Mouse (Mus musculus) bone marrow macrophage, adult 2 months (primary cell): ENCODE data around the gene Anks3. TPM values are rescaled to one million over a fixed set of nuclear protein-coding genes. Genes with fewer than 3 reads are reported as not detected.

ENCODE experiments used
- H3K27ac ChIP-seq: 2 replicates; pipeline ENCODE4 v1.5.1; 2012; ENCODE audit warnings: low read depth, low read length; ENCODE audit not compliant: insufficient read depth
- H3K4me1 ChIP-seq: 2 replicates; pipeline ENCODE4 v1.6.1; 2012; ENCODE audit warnings: low read length; ENCODE audit not compliant: control insufficient read depth, insufficient read depth
- H3K4me3 ChIP-seq: 2 replicates; pipeline ENCODE4 v1.5.1; 2012; ENCODE audit warnings: mild to moderate bottlenecking, low read length, moderate library complexity; ENCODE audit not compliant: insufficient read depth
- CTCF ChIP-seq: IDR thresholded peaks from 2 replicates; pipeline ENCODE4 v1.5.1; 2012; ENCODE audit warnings: low read depth, mild to moderate bottlenecking, low read length, moderate library complexity
- POLR2A ChIP-seq: IDR thresholded peaks from 2 replicates; pipeline ENCODE4 v1.6.1; 2012; ENCODE audit warnings: mild to moderate bottlenecking, low read depth, low read length, borderline replicate concordance
- polyA plus RNA-seq: library from polyadenylated mRNA; stranded (reverse); fragments of >200 nt; gene quantifications from 2 replicates; pipeline ENCODE4 v1.2.4, GENCODE M21; 2012; ENCODE audit not compliant: missing spikeins, insufficient read depth, insufficient read length

Gene Anks3
- polyA plus RNA-seq, 1 experiment = 44.2 TPM

GRCm38 (mm10) chr16:4901167-4901566 lies 62.8 kb downstream of the Anks3 start:
- TF ChIP-seq POLR2A (no peak), CTCF (no peak)
- Histone ChIP-seq H3K4me3 (no peak overlapping the region), H3K4me1 (peaks cover 40% of the 10 kb centered on the region), H3K27ac (no peak overlapping the region)

- peaks cover 41% of the 10 kb centered on the region for H3K4me1 ChIP-seq
- TF ChIP-seq POLR2A (no peak), CTCF (no peak)
- H3K4me3 ChIP-seq = no peak overlapping the region
- no peak overlapping the region for H3K27ac ChIP-seq
Measured at GRCm38 (mm10) chr16:4899711-4900110, 64.3 kb downstream of the Anks3 start.

- no peak overlapping the region for H3K27ac ChIP-seq
- H3K4me1 ChIP-seq = peaks cover 47% of the 10 kb centered on the region
- no peak for TF ChIP-seq CTCF
- TF ChIP-seq POLR2A = no peak
- H3K4me3 ChIP-seq = no peak overlapping the region
Measured at GRCm38 (mm10) chr16:4898881-4899280, 65.1 kb downstream of the Anks3 start.

- Histone ChIP-seq H3K4me1 (peaks cover 50% of the 10 kb centered on the region), H3K4me3 (no peak overlapping the region), H3K27ac (peak overlapping the region; percentile 10; the same call in 1 of the 2 replicates)
- TF ChIP-seq POLR2A = no peak
- TF ChIP-seq CTCF = 0 out of 2 replicates have a peak, but pooled peaks have one; percentile 13
Measured at GRCm38 (mm10) chr16:4897146-4897730, 66.8 kb downstream of the Anks3 start.

- TF ChIP-seq POLR2A = no peak
- Histone ChIP-seq H3K27ac (peak overlapping the region; percentile 16), H3K4me3 (no peak overlapping the region), H3K4me1 (peaks cover 51% of the 10 kb centered on the region)
Measured at GRCm38 (mm10) chr16:4896249-4897027, 67.6 kb downstream of the Anks3 start.

GRCm38 (mm10) chr16:4894201-4894908 lies 69.7 kb downstream of the Anks3 start:
- TF ChIP-seq CTCF (no peak), POLR2A (no peak)
- Histone ChIP-seq H3K4me3 (no peak overlapping the region), H3K4me1 (peaks cover 51% of the 10 kb centered on the region), H3K27ac (peak overlapping the region; percentile 87)

GRCm38 (mm10) chr16:4892171-4892570 lies 71.8 kb downstream of the Anks3 start:
- Histone ChIP-seq H3K4me3 (no peak overlapping the region), H3K4me1 (peaks cover 56% of the 10 kb centered on the region), H3K27ac (no peak overlapping the region)
- TF ChIP-seq POLR2A (no peak), CTCF (no peak)

Other genes with a start within 250 kb of the Anks3 start
- 16.0 and 18.7 TPM in 2 replicates for gene Nmral1, start 244.8 kb downstream of the Anks3 start, polyA plus RNA-seq
- gene Hmox2, start 237.8 kb downstream of the Anks3 start, polyA plus RNA-seq = 230 and 252 TPM in 2 replicates
- gene Cdip1, start 173.9 kb downstream of the Anks3 start, polyA plus RNA-seq = 32.4 and 32.9 TPM in 2 replicates
- not detected in 2 replicates for gene 4930562C15Rik, start 128.8 kb downstream of the Anks3 start, polyA plus RNA-seq
- 68.4 and 72.6 TPM in 2 replicates for gene Ubald1, start 83.9 kb downstream of the Anks3 start, polyA plus RNA-seq
- 66.4 and 75.4 TPM in 2 replicates for gene Mgrn1, start 78.0 kb downstream of the Anks3 start, polyA plus RNA-seq
- 44.3 and 55.0 TPM in 2 replicates for gene Nudt16l1, start 25.4 kb downstream of the Anks3 start, polyA plus RNA-seq
- not detected in 2 replicates for gene Sept12, start 33.6 kb upstream of the Anks3 start, polyA plus RNA-seq
- not detected in 2 replicates for gene Smim22, start 43.1 kb upstream of the Anks3 start, polyA plus RNA-seq
- 72.5 and 76.6 TPM in 2 replicates for gene Rogdi, start 49.3 kb upstream of the Anks3 start, polyA plus RNA-seq
- gene Glyr1, start 85.7 kb upstream of the Anks3 start, polyA plus RNA-seq = 84.0 and 94.6 TPM in 2 replicates
- 35.1 and 37.6 TPM in 2 replicates for gene Ubn1, start 85.9 kb upstream of the Anks3 start, polyA plus RNA-seq
- not detected in 2 replicates for gene Ppl, start 168.2 kb upstream of the Anks3 start, polyA plus RNA-seq
- not detected in 2 replicates for gene Sec14l5, start 182.9 kb upstream of the Anks3 start, polyA plus RNA-seq
- 49.7 and 66.8 TPM in 2 replicates for gene Nagpa, start 239.8 kb upstream of the Anks3 start, polyA plus RNA-seq